Mouse (Mus musculus) olfactory bulb, adult 2 months (tissue): ENCODE data around the gene Brsk2.

Source experiments
- CTCF ChIP-seq: fragments of 200-500 bp; IDR thresholded peaks from 2 replicates; pipeline ENCODE4 v1.5.1; 2012; ENCODE audit warnings: low read depth, mild to moderate bottlenecking, low read length, moderate library complexity; ENCODE audit not compliant: insufficient read depth
- POLR2A ChIP-seq: fragments of 200-500 bp; IDR thresholded peaks from 2 replicates; pipeline ENCODE4 v1.6.1; 2012; ENCODE audit warnings: mild to moderate bottlenecking, low read depth, low read length, moderate library complexity; ENCODE audit not compliant: insufficient read depth

GRCm38 (mm10) chr7:141911305-141911704 is 38.2 kb upstream of the Brsk2 start:
- TF ChIP-seq POLR2A (no peak), CTCF (no peak)
